Mouse (Mus musculus): Measurements from ENCODE around the gene Txnrd1. TPM values are rescaled to one million over a fixed set of nuclear protein-coding genes. Genes with fewer than 3 reads are reported as not detected.
A peak's percentile ranks its signal among the peaks of the same experiment; 100 is the strongest.

Gene Txnrd1
- polyA plus RNA-seq, 2 experiments from 2014 or later = 17.5 to 20.6 TPM

DNA sequence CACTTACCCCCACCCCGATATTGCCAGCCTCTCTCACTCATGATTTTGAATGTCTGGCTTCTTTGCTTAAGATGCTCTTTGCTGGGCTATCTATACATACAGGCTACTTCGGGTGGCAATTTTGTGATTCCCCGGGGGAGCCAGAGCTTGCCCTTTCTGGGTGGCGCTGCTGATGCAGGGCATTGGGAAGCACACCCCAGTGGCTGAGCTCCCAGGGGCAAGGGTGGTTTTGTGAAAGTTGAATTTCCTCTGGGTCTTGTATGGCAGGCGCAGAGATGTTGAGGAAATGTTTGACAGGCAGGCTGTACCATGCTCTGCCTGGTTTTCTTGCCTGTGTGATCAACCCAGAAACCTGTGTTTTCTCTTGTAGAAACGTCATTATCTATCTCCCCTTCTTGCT, 15.1 kb upstream of the Txnrd1 start:
- ATAC-seq = no peak

DNA sequence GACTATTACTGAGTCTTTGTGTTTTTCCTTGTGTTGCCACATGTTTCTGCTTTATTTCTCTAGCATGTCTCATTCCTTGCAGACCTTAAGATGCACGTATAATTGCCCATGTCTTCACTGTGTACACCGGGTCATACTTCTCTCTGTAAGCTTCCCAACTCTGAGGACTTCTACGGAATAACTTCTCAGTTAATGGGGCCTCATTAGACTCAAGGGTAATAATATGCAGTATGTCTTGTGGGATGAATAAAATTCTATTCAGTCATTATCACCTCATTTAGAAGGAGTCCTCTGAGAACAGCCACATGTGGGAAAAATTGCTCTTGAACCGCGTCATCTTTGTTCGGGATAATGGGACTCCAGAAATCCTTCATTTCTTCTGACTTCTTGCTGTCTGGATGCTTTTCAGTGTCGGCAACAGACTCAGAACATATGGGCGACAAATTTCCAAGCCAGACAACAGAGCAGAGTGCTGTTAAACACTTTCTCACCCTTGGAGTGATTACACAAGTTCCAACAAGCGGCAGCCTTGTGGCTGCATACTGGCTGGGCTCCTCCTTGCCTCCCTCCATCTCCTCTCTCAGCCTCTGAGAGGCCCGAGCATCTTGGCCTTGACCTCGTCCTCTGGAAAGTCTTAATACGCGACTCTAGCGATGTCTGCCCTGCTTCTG, 10.5 kb upstream of the Txnrd1 start:
- no peak for ATAC-seq

DNA sequence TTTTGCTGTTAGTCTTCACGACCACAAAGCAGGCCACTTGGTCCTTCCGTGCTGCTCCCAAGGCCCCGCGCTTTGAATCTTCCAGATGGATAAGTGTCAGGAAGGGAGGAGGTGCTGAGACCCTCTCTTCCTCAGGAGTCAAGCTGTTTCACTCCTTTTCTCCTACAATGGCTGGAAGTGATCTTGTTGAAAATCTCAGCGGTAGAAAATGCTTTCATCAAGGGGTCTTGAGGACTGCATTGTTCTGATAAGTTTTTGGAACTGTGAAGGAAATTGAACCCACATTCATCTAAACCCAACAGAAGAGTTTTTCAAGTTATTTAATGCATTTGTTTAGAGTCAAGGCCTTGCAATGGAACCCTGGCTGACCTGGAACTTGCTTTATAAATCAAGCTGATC, 10.0 kb upstream of the Txnrd1 start:
- ATAC-seq = no peak

DNA sequence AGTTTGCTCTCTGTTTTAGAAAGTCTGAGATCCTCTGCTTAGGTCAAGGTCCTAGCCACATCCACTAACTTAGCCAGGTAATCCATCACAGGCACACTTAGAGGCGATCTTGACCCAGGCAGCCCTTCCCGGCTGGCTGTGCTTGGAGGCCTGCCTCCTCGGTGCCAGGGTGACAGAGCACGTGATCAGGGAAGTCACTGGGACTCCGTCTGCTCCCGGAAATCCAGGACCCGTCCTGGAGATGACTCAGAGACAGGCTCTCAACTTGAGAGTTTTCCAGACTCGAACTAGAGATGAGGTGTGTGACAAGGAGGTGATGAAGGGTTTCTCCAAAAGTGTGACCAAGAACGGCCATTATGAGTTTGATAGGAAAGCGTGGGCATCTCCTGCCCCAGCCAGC, 9.2 kb upstream of the Txnrd1 start:
- no peak for ATAC-seq

DNA sequence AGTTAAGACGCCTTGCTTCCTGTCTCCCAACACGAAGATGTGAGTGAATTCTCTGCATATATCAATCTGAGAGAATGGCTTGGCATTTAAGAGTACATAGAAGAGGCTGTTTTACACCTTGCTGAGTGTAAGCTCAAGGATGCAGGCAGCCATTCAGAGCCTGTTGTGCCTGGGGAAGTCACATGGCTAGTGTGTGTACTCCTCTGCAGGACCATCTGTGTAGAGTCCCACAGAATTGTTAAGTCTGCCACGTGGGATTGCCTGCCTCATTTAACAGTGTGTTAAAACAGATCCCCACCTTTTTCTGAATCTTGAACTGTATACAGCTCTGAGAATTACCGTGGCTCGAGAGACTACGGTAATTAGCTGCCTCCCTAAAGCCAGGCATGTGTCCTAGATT, 7.2 kb upstream of the Txnrd1 start:
- no peak for ATAC-seq

DNA sequence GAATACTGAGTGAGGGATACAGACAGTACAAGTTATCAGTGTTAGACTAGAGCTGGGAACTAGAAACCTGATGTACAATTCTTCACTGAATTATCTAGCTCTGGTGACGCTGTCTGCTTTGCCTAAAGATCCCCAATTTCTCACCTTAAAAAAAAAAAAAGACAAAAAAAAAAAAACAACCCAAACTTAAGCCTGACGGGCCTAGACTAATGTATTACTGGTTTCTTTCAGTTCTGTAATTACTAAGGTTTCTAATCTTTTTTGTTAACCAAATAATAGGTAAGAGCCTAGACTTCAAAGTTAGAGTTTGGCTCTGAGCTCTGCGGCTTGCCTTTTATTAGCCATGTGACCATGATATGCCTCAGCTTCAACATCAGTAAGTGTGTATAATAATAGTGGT, 2.1 kb downstream of the Txnrd1 start:
- ATAC-seq = no peak

DNA sequence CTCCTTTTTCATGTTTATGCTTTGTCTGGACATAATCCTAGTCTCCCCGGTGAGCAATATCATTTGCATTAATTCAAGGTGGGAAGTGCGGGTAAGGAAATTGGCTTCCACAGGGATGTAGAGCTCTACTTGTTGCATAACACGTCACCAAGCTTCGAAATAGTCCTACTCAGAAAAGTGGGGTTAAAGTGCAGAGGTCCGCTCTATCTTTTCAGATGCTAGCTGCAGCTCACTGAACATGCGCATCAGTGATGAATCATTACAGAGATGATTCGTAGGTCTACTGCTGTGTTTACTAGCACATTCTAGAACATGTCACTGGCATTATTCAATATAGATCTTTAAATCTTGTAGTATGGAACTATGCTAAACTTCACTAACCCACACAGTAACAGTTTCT, 4.6 kb downstream of the Txnrd1 start:
- no peak for ATAC-seq

DNA sequence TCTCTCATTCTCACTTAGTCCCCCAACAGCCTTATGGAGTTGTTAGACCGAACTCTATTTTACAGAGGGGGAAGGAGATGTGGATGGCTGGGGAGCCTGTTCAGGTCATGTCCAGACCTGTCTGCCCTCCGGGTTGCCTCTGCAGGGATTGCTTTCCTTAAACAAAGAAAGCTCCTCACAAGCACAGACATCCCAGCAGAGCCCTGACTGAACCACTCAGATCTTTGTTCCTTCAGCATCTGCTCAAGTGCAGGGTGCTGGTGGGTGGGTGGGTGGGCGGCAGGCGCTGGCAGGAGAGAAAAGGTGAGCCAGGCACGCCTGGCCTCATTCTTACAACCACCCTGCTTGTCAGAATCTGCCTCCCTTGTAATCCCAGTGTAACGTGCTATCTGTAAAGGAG, 10.3 kb downstream of the Txnrd1 start:
- no peak for ATAC-seq

DNA sequence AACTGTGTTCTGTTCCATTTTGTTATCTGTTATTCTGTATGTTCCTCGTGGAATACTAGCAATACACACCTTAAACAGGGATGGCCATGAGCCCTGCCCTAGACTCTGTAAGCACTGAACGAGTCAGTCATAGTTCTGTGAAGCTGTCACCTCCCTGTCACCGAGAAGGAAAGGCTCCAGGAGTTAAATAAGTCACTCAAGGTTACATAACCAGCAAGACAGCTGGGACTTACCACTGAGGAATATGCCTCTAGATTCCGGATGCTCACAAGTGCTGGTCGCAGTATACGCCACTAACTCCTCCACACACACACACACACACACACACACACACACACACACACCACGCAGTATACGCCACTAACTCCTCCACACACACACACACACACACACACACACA, 11.0 kb downstream of the Txnrd1 start:
- ATAC-seq = no peak

DNA sequence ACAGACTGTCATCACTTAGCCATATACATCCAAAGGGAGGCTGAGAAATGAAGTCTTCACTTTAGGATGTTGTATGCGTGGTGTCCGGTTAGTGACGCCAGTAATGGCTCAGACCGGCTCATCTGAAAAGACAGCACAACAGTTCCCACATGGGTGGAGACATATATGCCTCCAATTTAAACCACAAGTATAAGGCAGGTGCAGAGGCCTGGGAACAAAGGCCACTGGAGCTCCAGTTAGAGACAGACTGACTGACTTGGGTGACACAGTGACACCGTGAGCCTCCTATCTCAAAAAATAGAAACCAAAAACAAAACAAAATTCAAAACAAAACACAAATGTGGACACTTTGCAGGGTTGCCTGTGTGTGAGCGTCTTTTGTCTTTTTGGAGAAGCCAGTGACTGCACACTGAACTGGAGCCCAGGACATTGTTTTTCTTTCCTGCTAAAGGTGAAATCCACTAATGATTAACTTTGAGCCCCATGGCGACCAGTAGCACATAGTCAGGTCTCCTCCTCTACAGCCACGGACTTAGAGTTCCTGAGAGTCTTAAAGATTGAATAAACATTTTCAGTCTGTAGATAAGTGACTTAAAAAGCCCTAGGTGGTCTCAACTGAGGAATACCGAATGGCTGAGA, 14.2 kb downstream of the Txnrd1 start:
- ATAC-seq = no peak

DNA sequence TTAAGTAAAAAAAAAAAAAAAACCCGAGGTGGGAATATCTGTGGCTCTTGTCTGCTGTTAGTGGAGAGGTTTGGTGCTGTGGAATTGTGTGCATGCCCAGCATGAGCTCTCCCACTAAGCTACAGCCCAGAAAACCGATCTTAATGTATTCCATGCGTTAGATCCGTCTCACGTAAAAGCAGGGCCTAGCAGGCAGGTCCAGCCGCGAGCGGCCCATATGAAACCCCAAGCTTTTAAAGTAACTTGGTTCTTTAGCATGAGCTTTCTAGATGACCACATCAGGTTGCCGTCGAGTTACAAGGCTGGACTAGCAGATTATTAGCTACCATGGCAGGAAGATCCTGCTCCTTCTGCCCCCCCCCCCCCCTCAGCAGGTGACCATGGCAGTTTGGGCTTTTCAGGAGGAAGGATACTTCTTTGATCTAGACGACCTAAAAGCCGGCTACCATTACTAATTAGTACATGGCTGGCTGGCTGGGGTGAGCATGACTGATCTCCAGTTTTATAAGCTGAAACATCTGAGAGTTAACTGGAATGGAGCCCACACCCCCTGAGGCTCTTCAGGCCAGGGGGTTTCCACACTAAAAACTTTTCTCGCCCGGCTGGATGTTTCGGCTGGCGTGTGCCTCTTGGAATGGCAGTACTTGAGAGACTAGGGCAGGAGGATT, 16.1 kb downstream of the Txnrd1 start:
- ATAC-seq = no peak

DNA sequence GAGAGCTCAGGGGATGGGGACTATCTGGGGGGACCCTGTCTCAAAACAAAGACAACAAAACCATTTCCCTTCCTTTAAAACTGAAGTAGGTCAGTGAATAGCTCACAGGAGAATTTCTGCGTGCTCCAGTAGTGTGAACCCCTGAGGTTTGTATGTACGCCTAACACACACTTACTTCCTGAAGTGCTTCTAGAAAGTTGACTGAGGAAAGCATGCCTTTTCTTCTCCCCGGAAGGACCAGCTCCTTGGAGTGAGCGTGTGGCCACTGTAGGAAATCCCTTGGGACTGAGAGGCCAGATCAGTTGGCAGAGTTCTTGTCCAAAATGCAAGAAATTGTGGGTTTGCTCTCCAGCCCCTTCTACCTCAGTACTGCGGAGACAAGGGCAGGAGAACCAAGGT, 16.6 kb downstream of the Txnrd1 start:
- ATAC-seq = no peak

DNA sequence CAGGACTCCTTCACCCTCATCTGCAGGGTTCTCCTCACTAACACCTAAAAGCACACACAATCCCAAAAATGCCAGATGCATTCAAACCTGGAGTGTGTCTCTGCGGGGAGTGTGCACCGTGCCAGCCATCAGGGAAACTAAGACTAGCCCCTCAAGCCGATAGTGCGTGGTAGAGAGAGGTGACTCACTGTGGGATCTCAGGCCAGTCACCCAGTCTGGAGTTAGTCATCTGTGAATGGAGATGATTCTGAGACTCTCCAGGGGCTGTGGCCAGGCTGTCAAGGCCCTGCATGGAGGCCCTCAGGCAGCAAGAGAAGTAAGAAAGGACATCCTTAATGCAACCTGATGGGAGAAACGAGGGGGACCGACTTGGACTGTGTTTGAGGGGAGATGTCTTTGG, 18.0 kb downstream of the Txnrd1 start:
- no peak for ATAC-seq

DNA sequence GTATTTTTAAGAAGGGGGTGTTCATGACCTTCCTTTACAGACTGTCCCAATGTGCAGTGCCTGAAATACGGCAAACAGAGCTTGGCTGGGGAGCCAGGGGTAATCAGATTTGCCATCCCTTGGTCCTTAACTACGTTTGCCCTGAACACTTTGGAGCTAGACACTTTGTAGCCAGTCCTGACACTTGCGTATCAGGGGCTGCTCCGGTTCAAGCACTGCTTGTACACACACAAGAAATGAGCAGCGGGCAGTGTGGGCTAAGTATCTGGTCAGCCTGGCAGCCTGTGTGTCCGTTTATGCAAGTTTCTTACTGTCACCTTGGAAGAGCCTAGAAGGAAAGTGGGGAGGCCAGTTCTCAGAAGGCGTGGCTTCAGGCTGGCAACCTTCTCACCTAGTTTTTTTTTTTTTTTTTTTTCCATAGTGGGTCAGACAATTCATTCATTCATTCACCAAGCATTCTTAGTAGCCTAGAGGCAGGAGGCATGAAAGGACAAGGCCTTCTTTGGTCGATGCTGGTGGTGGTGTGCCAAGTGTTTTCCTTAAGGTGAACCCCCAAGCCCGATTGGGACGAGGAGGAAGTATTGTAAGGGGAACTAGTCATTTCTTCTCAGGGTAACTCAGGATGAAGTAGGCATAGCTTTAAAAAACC, 24.4 kb downstream of the Txnrd1 start:
- no peak for ATAC-seq

DNA sequence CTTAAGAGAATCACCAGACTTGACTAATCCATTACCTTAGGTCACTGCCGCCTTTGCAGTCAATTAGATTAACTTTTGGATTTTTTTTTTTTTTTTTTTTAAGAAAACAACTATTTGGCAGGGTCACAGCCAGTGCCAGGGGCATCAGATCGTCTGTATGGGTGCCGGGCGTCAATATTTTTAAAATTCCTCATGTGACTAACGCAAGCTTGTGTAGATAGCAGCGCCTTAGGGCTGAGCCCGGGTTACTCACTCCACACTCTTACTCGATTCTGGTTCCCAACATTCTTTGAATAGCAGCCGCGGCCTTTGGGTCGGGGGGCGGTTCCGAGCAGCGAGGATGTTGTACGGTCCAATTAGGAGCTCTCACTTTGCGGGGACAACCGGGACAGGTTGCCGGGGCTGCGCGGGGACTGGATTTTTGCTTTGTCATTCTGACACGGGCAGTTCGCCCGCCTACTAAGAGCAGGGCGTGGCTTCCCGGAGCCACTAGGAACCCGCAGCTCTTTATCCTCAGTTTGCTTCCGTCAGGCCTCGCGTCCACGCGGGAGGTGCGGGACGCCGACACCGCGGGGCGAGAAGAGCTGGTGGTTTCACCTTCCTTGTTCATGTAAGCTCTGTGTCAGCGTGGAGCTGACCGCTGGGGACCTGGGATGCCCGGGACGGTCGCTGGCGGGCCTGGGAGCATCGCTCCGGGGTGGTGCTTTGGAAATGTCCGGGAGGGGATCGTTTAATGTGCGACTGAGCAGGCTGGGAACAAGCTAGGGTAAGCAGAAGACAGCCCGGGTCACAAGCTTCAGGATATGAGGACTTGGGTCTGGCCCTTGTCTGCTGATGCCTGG, 25.2 kb downstream of the Txnrd1 start:
- ATAC-seq = peak; percentile 82

DNA sequence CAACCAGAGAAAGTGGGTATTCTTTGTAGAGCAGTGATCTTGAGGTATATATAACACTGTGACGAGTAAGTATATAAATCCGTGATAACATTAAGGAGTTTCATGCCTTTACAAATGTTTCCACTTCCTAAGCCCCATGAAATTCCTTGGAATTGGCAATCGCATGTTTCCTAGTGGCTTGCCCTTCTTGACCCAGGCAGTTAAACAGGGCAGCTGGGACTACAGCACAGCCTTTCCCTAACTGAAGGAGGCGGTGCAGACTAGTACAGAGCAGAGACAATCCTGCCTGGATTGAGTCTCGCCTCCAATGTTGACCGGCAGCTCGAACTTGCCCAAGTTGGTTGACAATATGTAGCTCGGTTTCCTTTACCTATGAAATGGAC, 25.8 kb downstream of the Txnrd1 start:
- ATAC-seq = no peak

DNA sequence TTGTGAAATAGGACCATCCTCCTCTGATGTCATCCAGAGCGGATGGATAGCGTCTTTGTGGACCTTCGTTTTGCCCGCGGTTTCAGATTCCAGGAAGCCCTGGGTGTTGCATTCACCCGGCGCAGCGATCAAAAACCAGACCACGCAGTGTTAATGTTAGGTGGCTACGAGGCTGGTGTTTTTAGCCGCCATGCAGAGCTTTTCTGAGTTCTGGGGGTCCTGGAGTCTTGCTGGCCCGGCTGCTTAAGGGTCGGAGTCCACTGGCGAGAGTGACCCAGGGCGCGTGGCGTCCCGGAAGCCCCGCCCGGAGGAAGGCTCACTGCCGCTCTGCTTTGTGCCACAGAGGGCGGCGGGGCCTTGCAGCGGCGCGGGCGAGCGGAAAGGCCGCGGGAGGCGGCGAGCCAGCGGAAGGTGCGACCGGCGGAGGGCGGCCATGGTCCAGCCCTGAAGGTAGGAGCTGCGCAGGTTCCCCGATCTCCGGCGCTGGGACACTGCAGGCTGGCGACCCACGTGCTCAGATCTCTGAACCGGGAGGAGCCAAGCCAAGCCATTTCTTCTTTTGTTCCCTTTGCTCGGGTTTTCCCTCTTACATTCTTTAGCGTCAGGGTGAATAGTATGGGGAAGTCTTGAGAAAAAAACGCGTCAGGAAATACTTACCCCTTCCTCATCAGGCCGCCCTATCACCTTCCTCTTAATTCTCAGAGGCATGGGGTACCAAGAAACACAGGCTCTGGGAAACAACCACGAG, 26.6 kb downstream of the Txnrd1 start:
- ATAC-seq = peak; percentile 48

DNA sequence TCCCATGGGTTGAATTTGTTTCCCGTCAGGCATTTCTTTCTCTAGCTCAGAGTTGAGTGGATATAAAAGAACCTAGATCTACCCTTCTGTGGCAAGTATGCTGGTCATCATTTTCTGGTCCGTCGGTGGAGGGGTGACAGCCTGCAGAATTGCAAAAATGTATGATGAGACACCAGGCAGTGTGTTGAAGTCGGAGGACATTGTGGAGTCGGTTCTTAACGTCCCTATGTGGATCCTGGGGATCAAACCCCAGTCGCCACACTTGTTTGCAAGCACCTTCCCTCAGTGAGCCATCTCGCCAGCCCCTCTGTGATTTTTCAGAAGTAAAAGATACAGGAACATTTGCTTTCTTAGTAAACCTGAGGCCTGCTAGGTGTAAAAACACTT, 27.2 kb downstream of the Txnrd1 start:
- no peak for ATAC-seq

DNA sequence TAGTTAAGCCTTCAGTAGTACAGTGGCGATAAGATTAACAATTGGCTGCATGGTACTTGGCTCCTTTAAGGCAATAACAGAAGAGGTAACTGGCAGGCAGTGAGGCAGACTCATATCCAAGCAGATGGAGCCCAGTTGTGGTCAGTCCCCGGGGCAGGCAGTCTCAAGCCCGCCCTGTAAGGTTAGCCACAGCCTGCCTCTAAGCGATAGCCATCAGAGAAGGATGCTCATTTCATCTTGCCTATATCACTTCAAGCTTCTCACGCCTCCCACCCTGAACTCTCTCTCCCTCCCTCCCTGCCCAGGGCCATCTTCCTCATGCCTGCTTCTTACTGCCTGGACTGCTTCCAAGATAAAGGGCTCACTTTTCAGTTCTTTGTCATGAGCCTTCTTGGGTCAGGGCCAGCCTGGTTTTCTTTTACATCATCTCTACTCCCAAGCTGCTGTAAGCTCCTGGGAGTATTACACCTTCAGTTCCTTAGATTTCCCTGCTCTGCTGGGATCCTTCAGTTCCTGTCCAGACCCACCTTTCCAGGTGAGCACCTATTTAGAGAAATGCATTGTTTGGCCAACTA, 29.4 kb downstream of the Txnrd1 start:
- no peak for ATAC-seq

DNA sequence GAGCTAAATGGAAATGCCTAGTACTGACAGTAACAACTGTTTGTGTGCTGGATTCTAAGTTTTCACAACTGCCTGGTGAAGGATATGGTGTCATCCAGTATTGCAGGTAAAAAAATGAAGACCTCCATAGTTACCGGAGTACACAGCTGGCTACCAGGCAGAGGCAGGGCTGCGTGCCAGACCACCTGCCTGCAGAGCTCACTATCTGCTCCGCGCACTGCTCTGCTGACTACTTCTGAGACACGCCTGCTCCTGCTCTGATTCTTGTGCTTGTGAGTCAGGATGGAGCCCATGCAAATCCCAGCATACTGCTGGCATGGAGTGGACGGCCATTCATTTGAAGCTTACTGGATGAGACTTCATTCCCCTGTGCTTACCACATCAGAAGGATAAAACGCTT, 30.1 kb downstream of the Txnrd1 start:
- no peak for ATAC-seq

DNA sequence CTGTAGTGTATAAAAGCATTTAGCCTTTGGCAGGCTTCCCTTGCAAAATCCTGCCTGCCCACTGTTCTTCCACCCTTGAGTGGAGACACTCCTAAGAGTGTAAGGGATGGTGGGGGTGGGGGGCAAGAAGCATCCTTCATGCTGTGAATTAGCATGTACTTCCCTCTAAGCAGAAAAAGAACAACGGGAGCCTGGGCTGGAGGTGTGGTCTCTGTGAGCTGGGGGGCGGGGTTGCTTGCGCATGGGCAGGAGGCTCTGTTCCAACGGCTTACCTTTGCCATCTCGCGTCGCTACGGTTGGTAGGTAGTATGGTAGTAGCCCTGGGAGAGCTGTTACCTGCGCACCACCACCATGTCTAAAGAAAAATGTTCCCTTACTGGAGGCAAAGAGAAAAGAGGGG, 32.6 kb downstream of the Txnrd1 start, which contains the start of gene Eid3:
Gene Eid3 (plus strand): TSS at position 271 of the 400 bp plus-strand sequence.
- ATAC-seq = peak; percentile 34

DNA sequence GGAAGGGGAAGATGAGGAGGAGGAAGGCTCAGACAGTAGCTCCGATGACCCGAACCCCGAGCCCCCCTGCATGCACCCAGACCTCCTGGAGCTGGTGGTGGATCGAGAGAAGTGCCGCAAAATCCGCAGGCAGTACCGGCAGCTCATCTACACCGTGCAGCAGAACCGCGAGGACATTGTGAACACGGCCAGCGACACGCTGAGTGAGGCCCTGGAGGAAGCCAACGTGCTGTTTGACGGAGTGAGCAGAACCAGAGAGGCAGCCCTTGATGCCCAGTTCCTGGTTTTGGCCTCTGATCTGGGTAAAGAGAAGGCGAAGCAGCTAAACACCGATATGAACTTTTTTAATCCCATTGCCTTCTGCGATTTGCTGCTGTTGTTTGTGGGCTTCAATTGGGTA, 33.1 kb downstream of the Txnrd1 start:
- no peak for ATAC-seq

Data from CD4-positive, CD25-positive, alpha-beta regulatory T cell, adult 4 months (primary cell).